Mouse (Mus musculus): ENCODE results near the gene Arl10.

DNA sequence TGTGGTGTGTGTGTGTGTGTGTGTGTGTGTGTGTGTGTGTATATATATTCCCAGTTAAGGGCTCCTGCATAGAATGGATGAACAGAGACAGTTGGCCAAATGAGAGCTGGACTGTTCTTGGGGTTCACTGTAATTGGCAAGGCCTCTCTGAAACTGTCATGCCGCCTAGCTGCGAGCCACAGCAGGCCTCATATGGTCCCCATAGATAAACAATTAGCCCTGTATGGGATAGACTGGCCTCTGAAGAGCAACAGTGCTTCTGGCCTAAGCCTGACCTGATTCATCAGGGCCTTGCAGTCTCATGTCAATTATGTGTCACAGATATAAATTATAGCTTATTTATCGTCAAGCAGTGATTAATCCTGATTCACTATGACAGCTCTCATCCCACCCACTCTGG, 33.2 kb downstream of the Arl10 start:
- TF ChIP-seq POLR2A (IDR thresholded peaks at IDR 0.05; ENCODE audit: control insufficient read depth, extremely low read depth, insufficient read depth, low read length, poor library complexity) (no peak), CTCF (IDR thresholded peaks at IDR 0.05; ENCODE audit: borderline replicate concordance, control insufficient read depth, extremely low read depth, insufficient read depth, low read length, poor library complexity) (no peak)

Measured in thymus, adult 2 months (tissue).